Mouse (Mus musculus): ENCODE results near the gene Tfb2m. TPM values are rescaled to one million over a fixed set of nuclear protein-coding genes. Genes with fewer than 3 reads are reported as not detected.

The Tfb2m gene
- polyA plus RNA-seq, 1 experiment from 2014 or later: 28.4 TPM

DNA sequence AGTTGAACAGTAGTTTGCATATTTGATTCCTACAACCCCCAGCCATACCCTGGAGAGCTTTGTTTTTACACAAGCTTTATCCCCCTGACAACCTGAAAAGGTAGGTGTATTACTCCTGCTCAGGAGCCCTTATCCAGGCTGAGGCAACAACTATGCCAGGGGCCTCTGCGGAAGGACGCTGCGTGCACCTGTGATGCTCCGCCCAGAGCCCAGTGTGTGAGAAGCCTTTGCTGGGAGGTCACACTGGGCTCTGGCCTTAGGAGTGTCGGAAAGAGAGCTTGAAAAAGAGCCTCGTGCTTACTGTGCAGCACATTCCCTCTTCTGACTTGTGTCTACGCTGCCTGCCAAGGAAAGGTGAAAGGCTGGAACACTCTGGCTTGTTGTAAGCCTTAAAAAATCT lies 6.7 kb upstream of the Tfb2m start:
- no peak for DNase-seq
- 47% methylated on average over 7 of the region's 7 CpGs for WGBS

DNA sequence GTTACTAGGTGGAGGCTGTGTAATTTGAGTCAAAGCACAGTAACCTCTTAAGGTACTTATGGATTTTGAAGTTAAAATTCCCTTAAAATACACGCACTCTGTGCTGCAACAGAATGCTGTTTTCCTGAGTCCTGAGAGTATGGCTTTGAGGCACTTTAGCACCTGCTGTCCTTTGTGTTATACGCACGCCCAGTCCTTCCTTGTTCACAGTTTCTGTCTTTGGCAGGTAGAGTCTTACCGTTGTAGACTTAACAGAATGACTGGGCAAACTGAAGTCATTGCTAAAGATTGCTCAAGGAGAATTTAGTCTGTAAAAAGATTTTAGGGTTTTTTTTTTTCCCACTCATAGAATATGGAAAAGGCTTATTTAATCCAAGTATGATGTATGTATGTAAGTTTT lies 5.9 kb upstream of the Tfb2m start:
- ATAC-seq (ENCODE audit: low FRiP score, low TSS enrichment) (no peak), DNase-seq (no peak)
- Histone ChIP-seq H3K27ac (replicated peaks; ENCODE audit: low read depth, low read length) (no peak overlapping the region), H3K4me1 (ENCODE audit: control insufficient read depth, insufficient read depth, low read length) (peaks cover 14% of the 10 kb centered on the region), H3K9me3 (ENCODE audit: control insufficient read depth, low read length) (no peaks in the 10 kb centered on the region), H3K36me3 (ENCODE audit: control insufficient read depth, insufficient read depth, low read length) (no peaks in the 10 kb centered on the region), H3K4me2 (ENCODE audit: low read length) (no peak overlapping the region), H3K27me3 (ENCODE audit: control insufficient read depth, insufficient read depth, low read length) (no peaks in the 10 kb centered on the region), H3K4me3 (replicated peaks; ENCODE audit: low read depth, low read length) (no peak overlapping the region), H3K9ac (replicated peaks; ENCODE audit: low read length) (no peak overlapping the region)
- WGBS: 89% methylated on average over 4 of the region's 4 CpGs

More for the DNA sequence above, 6.7 kb upstream of the Tfb2m start:
- peaks cover 9% of the 10 kb centered on the region for H3K4me1 ChIP-seq (ENCODE audit: control insufficient read depth, insufficient read depth, low read length)
- 0 out of 2 replicates have a peak overlapping the region, but pooled peaks have one; percentile 5 for H3K9ac ChIP-seq (replicated peaks; ENCODE audit: low read length)
- H3K4me3 ChIP-seq (replicated peaks; ENCODE audit: low read depth, low read length): no peak overlapping the region
- H3K27me3 ChIP-seq (ENCODE audit: control insufficient read depth, insufficient read depth, low read length): no peaks in the 10 kb centered on the region
- no peak overlapping the region for H3K4me2 ChIP-seq (ENCODE audit: low read length)
- no peak overlapping the region for H3K27ac ChIP-seq (replicated peaks; ENCODE audit: low read depth, low read length)
- H3K36me3 ChIP-seq (ENCODE audit: control insufficient read depth, insufficient read depth, low read length): no peaks in the 10 kb centered on the region
- ATAC-seq (ENCODE audit: low FRiP score, low TSS enrichment): no peak
- H3K9me3 ChIP-seq (ENCODE audit: control insufficient read depth, low read length): no peaks in the 10 kb centered on the region

DNA sequence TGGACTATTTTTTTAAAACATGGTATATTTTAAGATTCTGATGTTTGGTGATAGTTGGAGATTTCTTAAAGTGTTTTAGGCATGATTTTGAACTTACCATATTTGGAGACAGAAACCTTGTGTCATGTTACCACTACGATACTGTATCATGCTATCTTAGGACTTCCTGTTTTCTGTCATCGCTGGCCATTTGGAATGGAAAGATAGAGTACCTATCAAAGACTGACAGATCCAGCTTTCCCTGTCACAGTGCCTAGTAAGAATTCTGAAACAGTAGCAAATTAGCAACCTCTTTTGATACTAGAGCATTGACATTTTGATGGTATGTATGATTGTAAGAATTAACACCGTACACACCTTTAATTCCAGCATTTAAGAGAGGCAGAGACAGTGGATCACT lies 5.3 kb upstream of the Tfb2m start:
- no peak for DNase-seq
- Histone ChIP-seq H3K4me2 (ENCODE audit: low read length) (no peak overlapping the region), H3K9ac (replicated peaks; ENCODE audit: low read length) (no peak overlapping the region), H3K4me3 (replicated peaks; ENCODE audit: low read depth, low read length) (no peak overlapping the region), H3K27me3 (ENCODE audit: control insufficient read depth, insufficient read depth, low read length) (no peaks in the 10 kb centered on the region), H3K36me3 (ENCODE audit: control insufficient read depth, insufficient read depth, low read length) (no peaks in the 10 kb centered on the region), H3K4me1 (ENCODE audit: control insufficient read depth, insufficient read depth, low read length) (peaks cover 14% of the 10 kb centered on the region), H3K27ac (replicated peaks; ENCODE audit: low read depth, low read length) (no peak overlapping the region), H3K9me3 (ENCODE audit: control insufficient read depth, low read length) (no peaks in the 10 kb centered on the region)
- 97% methylated on average over 3 of the region's 3 CpGs for WGBS
- no peak for ATAC-seq (ENCODE audit: low FRiP score, low TSS enrichment)

DNA sequence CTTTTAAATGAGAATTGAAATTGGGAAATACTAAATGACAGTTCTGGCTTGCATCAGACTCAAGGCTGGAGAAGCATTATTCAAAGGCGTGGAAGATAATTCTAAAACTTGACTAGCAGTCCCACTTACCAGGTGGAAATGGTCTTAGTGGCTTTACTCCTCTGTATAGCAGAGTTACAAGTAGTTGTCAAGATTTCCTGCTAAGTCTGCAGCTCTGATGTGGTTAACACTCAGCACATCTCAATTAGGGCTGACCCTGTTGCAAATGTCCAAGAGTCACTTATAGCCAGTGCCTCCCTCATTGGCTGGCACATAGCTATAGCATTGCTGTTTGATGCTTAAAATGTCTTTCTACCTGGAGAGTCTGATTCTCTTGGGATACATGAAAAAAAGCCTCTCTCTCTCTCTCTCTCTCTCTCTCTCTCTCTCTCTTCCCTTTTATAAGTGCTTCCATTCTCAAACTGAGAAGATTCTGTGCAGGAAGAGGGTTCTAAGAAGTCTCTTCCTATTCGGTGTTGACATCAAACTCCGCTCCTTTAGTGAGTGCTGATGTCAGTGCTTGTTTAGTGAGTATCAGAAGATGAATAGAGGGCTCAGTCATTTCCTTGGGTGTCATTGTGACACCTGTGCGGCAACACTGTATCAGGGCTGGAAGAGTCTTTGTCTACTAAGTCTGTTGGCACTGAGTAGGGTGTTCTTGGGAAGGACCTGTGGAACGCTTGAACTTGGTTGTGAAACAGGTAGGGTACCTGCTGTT lies 3.1 kb upstream of the Tfb2m start:
- H3K4me2 ChIP-seq (ENCODE audit: low read length): no peak overlapping the region
- ATAC-seq (ENCODE audit: low FRiP score, low TSS enrichment) (no peak), DNase-seq (no peak)
- no peaks in the 10 kb centered on the region for H3K27me3 ChIP-seq (ENCODE audit: control insufficient read depth, insufficient read depth, low read length)
- no peak overlapping the region for H3K9ac ChIP-seq (replicated peaks; ENCODE audit: low read length)
- H3K4me1 ChIP-seq (ENCODE audit: control insufficient read depth, insufficient read depth, low read length): peaks cover 22% of the 10 kb centered on the region
- no peak overlapping the region for H3K27ac ChIP-seq (replicated peaks; ENCODE audit: low read depth, low read length)
- no peaks in the 10 kb centered on the region for H3K36me3 ChIP-seq (ENCODE audit: control insufficient read depth, insufficient read depth, low read length)
- whole genome bisulfite sequencing: 93% methylated on average over 5 of the region's 5 CpGs
- no peak overlapping the region for H3K4me3 ChIP-seq (replicated peaks; ENCODE audit: low read depth, low read length)
- H3K9me3 ChIP-seq (ENCODE audit: control insufficient read depth, low read length): no peaks in the 10 kb centered on the region

DNA sequence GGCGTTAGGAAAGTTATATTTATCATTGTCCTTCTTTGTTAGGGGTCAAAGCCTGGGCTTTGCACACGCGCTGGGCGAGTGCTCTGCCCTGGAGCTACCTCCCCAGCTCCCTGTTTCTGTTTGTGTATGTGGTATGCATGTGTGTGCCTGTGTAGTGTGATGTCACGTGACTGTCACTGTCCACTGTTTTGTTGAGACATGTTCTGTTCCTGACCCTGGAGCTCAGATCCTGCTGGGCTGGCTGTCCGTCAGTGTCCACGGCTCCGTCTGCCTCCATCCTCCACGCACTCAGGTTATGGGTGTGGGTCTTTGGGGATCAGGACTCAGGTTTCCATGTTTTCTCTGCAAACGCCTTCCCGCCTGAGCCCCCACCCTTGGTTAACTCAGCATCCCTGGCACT lies 2.2 kb upstream of the Tfb2m start:
- Histone ChIP-seq H3K9ac (replicated peaks; ENCODE audit: low read length) (no peak overlapping the region; the same call in 1 of the 2 replicates), H3K27ac (replicated peaks; ENCODE audit: low read depth, low read length) (no peak overlapping the region), H3K4me3 (replicated peaks; ENCODE audit: low read depth, low read length) (no peak overlapping the region), H3K27me3 (ENCODE audit: control insufficient read depth, insufficient read depth, low read length) (no peaks in the 10 kb centered on the region), H3K36me3 (ENCODE audit: control insufficient read depth, insufficient read depth, low read length) (peaks cover 4% of the 10 kb centered on the region; the same call in 1 of the 2 replicates), H3K9me3 (ENCODE audit: control insufficient read depth, low read length) (no peaks in the 10 kb centered on the region), H3K4me2 (ENCODE audit: low read length) (peak overlapping the region; percentile 53; the same call in 1 of the 2 replicates), H3K4me1 (ENCODE audit: control insufficient read depth, insufficient read depth, low read length) (peaks cover 22% of the 10 kb centered on the region)
- WGBS: 82% methylated on average over 11 of the region's 11 CpGs
- no peak for ATAC-seq (ENCODE audit: low FRiP score, low TSS enrichment)
- DNase-seq: no peak

DNA sequence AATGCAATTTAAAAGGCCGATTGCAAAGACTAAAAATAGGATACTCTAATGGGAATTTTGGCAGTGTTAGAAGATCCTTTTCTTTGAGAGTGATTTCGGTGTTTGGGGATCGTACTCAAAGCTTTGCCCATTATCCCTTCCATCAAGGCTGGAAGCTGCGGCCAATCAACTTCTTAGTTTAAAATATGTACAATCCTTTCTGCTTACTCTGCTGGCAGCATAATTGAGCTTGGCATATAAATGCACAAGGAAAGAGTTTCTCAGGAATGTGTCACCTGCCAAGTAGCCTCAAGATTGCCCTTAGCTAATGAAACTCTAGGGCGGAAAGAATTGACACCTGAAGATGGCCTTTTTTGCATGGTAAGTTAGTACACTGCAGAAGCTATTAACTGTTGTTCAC lies 1.1 kb upstream of the Tfb2m start:
- H3K27ac ChIP-seq (replicated peaks; ENCODE audit: low read depth, low read length): no peak overlapping the region

DNA sequence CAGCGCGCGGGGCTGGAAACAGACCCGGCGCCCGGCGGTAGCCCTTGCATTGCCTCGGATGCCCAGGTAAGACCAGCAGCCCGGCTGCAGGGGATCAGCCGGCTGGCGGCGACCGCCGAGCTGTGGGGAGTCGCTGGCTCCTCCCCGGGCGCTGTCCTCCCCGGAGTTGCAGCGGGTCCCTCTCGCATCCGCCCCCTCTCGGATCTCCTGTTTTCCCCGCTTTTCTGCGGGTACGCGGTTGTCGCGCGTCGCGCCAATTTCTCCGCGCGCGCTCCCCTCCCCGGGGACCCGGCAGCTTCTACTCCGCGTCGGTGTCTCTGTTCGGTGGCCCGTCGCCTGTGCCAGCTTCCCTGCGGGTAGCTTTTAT lies 467 bp upstream of the Tfb2m start:
- Histone ChIP-seq H3K27ac (replicated peaks; ENCODE audit: low read depth, low read length) (peak overlapping the region; percentile 95), H3K36me3 (ENCODE audit: control insufficient read depth, insufficient read depth, low read length) (peaks cover 4% of the 10 kb centered on the region; the same call in 1 of the 2 replicates), H3K4me1 (ENCODE audit: control insufficient read depth, insufficient read depth, low read length) (peaks cover 22% of the 10 kb centered on the region), H3K27me3 (ENCODE audit: control insufficient read depth, insufficient read depth, low read length) (no peaks in the 10 kb centered on the region), H3K9me3 (ENCODE audit: control insufficient read depth, low read length) (no peaks in the 10 kb centered on the region), H3K9ac (replicated peaks; ENCODE audit: low read length) (peak overlapping the region; percentile 76), H3K4me3 (replicated peaks; ENCODE audit: low read depth, low read length) (peak overlapping the region; percentile 70), H3K4me2 (ENCODE audit: low read length) (peak overlapping the region; percentile 53)
- WGBS: under 1% methylated on average over 43 of the region's 44 CpGs
- DNase-seq (peak; percentile 84), ATAC-seq (ENCODE audit: low FRiP score, low TSS enrichment) (peak; percentile 86)

More for the DNA sequence above, 1.1 kb upstream of the Tfb2m start:
- peak; percentile 39 for DNase-seq
- H3K4me1 ChIP-seq (ENCODE audit: control insufficient read depth, insufficient read depth, low read length): peaks cover 22% of the 10 kb centered on the region
- WGBS: 8% methylated on average over 5 of the region's 5 CpGs
- H3K9ac ChIP-seq (replicated peaks; ENCODE audit: low read length): peak overlapping the region; percentile 76
- H3K9me3 ChIP-seq (ENCODE audit: control insufficient read depth, low read length): no peaks in the 10 kb centered on the region
- H3K4me2 ChIP-seq (ENCODE audit: low read length): peak overlapping the region; percentile 53
- peak overlapping the region; percentile 70 for H3K4me3 ChIP-seq (replicated peaks; ENCODE audit: low read depth, low read length)
- no peak for ATAC-seq (ENCODE audit: low FRiP score, low TSS enrichment)
- peaks cover 4% of the 10 kb centered on the region; the same call in 1 of the 2 replicates for H3K36me3 ChIP-seq (ENCODE audit: control insufficient read depth, insufficient read depth, low read length)
- H3K27me3 ChIP-seq (ENCODE audit: control insufficient read depth, insufficient read depth, low read length): no peaks in the 10 kb centered on the region

DNA sequence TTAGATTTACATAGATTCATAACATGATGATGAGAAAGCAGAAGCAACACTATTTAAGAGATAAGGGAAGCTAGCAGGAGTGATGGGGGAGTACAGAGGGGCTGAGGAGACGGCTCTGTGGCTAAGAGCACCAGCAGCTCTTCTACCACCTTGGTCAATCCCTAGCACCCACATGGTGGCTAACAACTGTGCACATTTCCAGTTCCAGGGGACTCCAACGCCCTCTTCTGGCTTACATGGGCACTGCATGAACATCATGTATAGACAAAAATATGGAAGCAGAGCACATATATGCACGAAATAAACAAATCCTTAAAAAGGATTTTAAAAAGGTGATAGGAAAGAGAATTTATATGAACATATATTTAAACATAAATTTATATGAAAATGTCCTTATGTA lies 4.6 kb downstream of the Tfb2m start:
- Histone ChIP-seq H3K9me3 (ENCODE audit: control insufficient read depth, low read length) (no peaks in the 10 kb centered on the region), H3K9ac (replicated peaks; ENCODE audit: low read length) (no peak overlapping the region), H3K4me3 (replicated peaks; ENCODE audit: low read depth, low read length) (no peak overlapping the region), H3K4me1 (ENCODE audit: control insufficient read depth, insufficient read depth, low read length) (peaks cover 7% of the 10 kb centered on the region), H3K36me3 (ENCODE audit: control insufficient read depth, insufficient read depth, low read length) (peaks cover 32% of the 10 kb centered on the region), H3K4me2 (ENCODE audit: low read length) (no peak overlapping the region), H3K27ac (replicated peaks; ENCODE audit: low read depth, low read length) (no peak overlapping the region), H3K27me3 (ENCODE audit: control insufficient read depth, insufficient read depth, low read length) (no peaks in the 10 kb centered on the region)
- DNase-seq (no peak), ATAC-seq (ENCODE audit: low FRiP score, low TSS enrichment) (no peak)
- 62% methylated on average over 3 of the region's 3 CpGs for WGBS

DNA sequence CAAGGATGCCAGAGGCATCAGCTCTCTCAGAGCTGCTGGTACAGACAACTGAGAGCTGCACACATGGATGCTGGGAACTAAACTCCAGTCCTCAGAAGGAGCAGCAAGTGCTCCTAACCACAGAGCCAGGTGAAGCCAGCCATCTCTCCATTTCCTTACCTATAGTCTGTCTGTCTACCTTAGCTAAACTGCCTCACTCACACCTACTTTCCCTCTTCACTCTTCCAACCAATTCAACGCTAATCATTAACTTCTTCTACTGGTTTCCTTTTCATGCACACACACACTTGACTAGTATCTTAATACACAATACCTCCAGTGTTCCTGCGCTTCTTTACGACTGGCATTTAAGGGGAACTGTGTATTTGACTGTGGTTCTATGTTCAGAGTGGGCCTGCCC lies 6.2 kb downstream of the Tfb2m start:
- Histone ChIP-seq H3K4me1 (ENCODE audit: control insufficient read depth, insufficient read depth, low read length) (peaks cover 1% of the 10 kb centered on the region; the same call in 1 of the 2 replicates), H3K36me3 (ENCODE audit: control insufficient read depth, insufficient read depth, low read length) (peaks cover 35% of the 10 kb centered on the region), H3K9ac (replicated peaks; ENCODE audit: low read length) (no peak overlapping the region), H3K4me2 (ENCODE audit: low read length) (no peak overlapping the region), H3K4me3 (replicated peaks; ENCODE audit: low read depth, low read length) (no peak overlapping the region), H3K27me3 (ENCODE audit: control insufficient read depth, insufficient read depth, low read length) (no peaks in the 10 kb centered on the region), H3K9me3 (ENCODE audit: control insufficient read depth, low read length) (no peaks in the 10 kb centered on the region), H3K27ac (replicated peaks; ENCODE audit: low read depth, low read length) (no peak overlapping the region)
- DNase-seq (no peak), ATAC-seq (ENCODE audit: low FRiP score, low TSS enrichment) (no peak)
- 98% methylated on average over 3 of the region's 3 CpGs for WGBS
